Mouse (Mus musculus) forebrain, embryonic 12.5 days (tissue): ENCODE data around the gene Rhpn2. TPM values are rescaled to one million over a fixed set of nuclear protein-coding genes. Genes with fewer than 3 reads are reported as not detected.

ENCODE experiments used
- ATAC-seq: fragments of 200-750 bp; cut with Nextera tagmentation; 2 replicates; pipeline ENCODE4 v1.8.0; 2017; ENCODE audit warnings: moderate TSS enrichment; ENCODE audit not compliant: low FRiP score
- H3K27ac ChIP-seq: fragments of 300-500 bp; sonication (generic); 2 replicates; pipeline ENCODE4 v1.5.1; 2016; ENCODE audit warnings: mild to moderate bottlenecking
- H3K27me3 ChIP-seq: fragments of 300-500 bp; sonication (generic); 2 replicates; pipeline ENCODE4 v1.6.1; 2016; ENCODE audit warnings: mild to moderate bottlenecking
- H3K36me3 ChIP-seq: fragments of 300-500 bp; sonication (generic); replicated peaks from 2 replicates; pipeline ENCODE4 v1.6.1; 2016; ENCODE audit warnings: mild to moderate bottlenecking
- H3K4me1 ChIP-seq: fragments of 300-500 bp; sonication (generic); 2 replicates; pipeline ENCODE4 v1.6.1; 2016
- H3K4me2 ChIP-seq: fragments of 300-500 bp; sonication (generic); 2 replicates; pipeline ENCODE4 v1.6.1; 2016; ENCODE audit warnings: mild to moderate bottlenecking, moderate library complexity
- H3K4me3 ChIP-seq: fragments of 300-500 bp; sonication (generic); replicated peaks from 2 replicates; pipeline ENCODE4 v1.5.1; 2016; ENCODE audit warnings: mild to moderate bottlenecking
- H3K9ac ChIP-seq: fragments of 300-500 bp; sonication (generic); 2 replicates; pipeline ENCODE4 v1.6.1; 2016; ENCODE audit warnings: mild to moderate bottlenecking
- H3K9me3 ChIP-seq: fragments of 300-500 bp; sonication (generic); 2 replicates; pipeline ENCODE4 v1.6.1; 2016
- WGBS: fragments of 180-500 bp; shearing (Covaris S2); methylation state at CpG from one replicate; pipeline ENCODE4 v1.1.7; 2016; 5-methylcytosine and 5-hydroxymethylcytosine counted together
- polyA plus RNA-seq: library from polyadenylated mRNA; unstranded; fragments of >200 nt; fragmentation: Nextera tagmentation; extraction: Ambion mirVana; gene quantifications from 2 replicates; pipeline ENCODE4 v1.2.1, GENCODE M21; 2016

The Rhpn2 gene
- polyA plus RNA-seq, 1 experiment from 2014 or later: 1.9 TPM

GRCm38 (mm10) chr7:35379492-35380119, 45.6 kb downstream of the Rhpn2 start:
- 49% methylated on average over 16 of the region's 16 CpGs for WGBS
- no peaks in the 10 kb centered on the region for H3K9me3 ChIP-seq
- no peak overlapping the region for H3K4me3 ChIP-seq
- H3K36me3 ChIP-seq: no peaks in the 10 kb centered on the region
- H3K27me3 ChIP-seq: no peaks in the 10 kb centered on the region
- no peak overlapping the region for H3K4me2 ChIP-seq
- no peak for ATAC-seq
- H3K9ac ChIP-seq: no peak overlapping the region
- H3K27ac ChIP-seq: no peak overlapping the region
- 0 out of 2 replicates have a peak, but pooled peaks cover 4% of the 10 kb centered on the region for H3K4me1 ChIP-seq

DNA sequence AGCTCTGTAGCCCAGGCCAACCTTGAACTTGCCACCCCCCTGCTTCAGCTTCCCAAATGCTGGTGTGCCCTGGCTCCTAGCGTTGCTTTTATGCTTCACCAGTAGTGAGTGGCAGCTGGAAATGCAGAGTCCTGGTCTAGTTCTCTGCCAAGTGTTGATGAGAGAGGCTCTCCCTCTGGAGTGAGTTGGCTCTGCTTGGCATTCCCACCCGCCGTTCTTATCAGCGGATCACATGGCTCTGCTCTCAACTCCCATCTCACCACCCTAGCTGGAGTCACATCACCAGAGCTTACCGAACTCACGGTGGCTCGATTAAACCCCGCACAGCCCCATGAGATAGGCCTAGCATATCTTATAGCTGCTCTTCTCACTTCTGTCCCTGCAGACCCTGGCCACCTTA, 46.4 kb downstream of the Rhpn2 start:
- Histone ChIP-seq H3K27me3 (no peaks in the 10 kb centered on the region), H3K4me1 (0 out of 2 replicates have a peak, but pooled peaks cover 4% of the 10 kb centered on the region), H3K4me3 (no peak overlapping the region), H3K9ac (no peak overlapping the region), H3K27ac (no peak overlapping the region), H3K9me3 (no peaks in the 10 kb centered on the region), H3K36me3 (no peaks in the 10 kb centered on the region), H3K4me2 (no peak overlapping the region)
- WGBS: 92% methylated on average over 8 of the region's 8 CpGs
- no peak for ATAC-seq

DNA sequence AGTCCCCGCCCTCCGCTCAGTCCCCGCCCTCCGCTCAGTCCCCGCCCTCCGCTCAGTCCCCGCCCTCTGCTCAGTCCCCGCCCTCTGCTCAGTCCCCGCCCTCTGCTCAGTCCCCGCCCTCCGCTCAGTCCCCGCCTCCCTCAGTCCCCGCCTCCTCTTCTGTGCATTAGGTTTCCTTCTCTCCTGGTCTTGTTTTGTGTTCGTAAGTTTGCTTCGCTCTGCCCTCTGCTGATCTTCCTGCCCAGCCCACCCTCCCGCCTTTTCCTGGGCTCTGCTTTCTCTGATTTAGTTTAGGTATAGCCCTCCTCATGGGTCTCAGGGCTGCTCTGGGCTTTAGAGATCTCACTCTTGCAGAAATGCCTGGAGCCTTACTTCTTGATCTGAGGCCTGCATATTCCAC, 47.9 kb downstream of the Rhpn2 start:
- no peak overlapping the region for H3K9ac ChIP-seq
- no peak overlapping the region for H3K4me2 ChIP-seq
- no peak overlapping the region for H3K27ac ChIP-seq
- H3K4me3 ChIP-seq: no peak overlapping the region
- WGBS: 45% methylated on average over 15 of the region's 16 CpGs
- 0 out of 2 replicates have a peak, but pooled peaks cover 4% of the 10 kb centered on the region for H3K4me1 ChIP-seq
- H3K9me3 ChIP-seq: no peaks in the 10 kb centered on the region
- no peaks in the 10 kb centered on the region for H3K36me3 ChIP-seq
- ATAC-seq: no peak
- no peaks in the 10 kb centered on the region for H3K27me3 ChIP-seq

GRCm38 (mm10) chr7:35382706-35383353, 48.9 kb downstream of the Rhpn2 start:
- WGBS: 54% methylated on average over 2 of the region's 2 CpGs
- 0 out of 2 replicates have a peak, but pooled peaks cover 4% of the 10 kb centered on the region for H3K4me1 ChIP-seq
- no peak overlapping the region for H3K4me2 ChIP-seq
- H3K9me3 ChIP-seq: no peaks in the 10 kb centered on the region
- H3K27me3 ChIP-seq: no peaks in the 10 kb centered on the region
- H3K4me3 ChIP-seq: no peak overlapping the region
- no peaks in the 10 kb centered on the region for H3K36me3 ChIP-seq
- no peak for ATAC-seq
- H3K27ac ChIP-seq: no peak overlapping the region
- no peak overlapping the region for H3K9ac ChIP-seq

DNA sequence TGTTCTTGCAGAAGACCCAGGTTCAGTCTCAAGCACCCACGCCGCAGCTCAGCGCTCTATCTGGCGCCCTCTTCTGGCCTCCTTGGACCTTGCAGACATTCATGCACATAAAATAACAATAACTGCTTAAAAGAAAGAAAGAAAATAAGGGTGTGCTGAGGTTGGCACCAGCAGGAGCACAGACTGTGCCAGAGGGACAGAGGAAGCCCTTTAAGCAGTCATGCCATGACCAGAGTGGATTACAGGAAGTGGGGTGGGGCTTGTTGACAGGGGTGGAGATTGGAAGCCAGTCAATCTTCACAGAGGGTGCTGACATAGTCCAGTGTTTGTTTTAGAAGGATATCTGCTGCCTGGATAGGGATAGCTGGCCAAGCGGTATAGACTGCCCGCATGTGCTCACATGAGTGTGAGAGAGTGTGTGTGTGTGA, 52.6 kb downstream of the Rhpn2 start:
- H3K27me3 ChIP-seq: no peaks in the 10 kb centered on the region
- H3K4me3 ChIP-seq: no peak overlapping the region
- no peaks in the 10 kb centered on the region for H3K36me3 ChIP-seq
- H3K4me2 ChIP-seq: no peak overlapping the region
- WGBS: 68% methylated on average over 6 of the region's 6 CpGs
- H3K9me3 ChIP-seq: no peaks in the 10 kb centered on the region
- H3K4me1 ChIP-seq: no peaks in the 10 kb centered on the region
- no peak for ATAC-seq
- H3K9ac ChIP-seq: no peak overlapping the region
- H3K27ac ChIP-seq: no peak overlapping the region

GRCm38 (mm10) chr7:35388694-35389093, 54.7 kb downstream of the Rhpn2 start:
- Histone ChIP-seq H3K4me3 (no peak overlapping the region), H3K27me3 (no peaks in the 10 kb centered on the region), H3K9ac (no peak overlapping the region), H3K4me2 (no peak overlapping the region), H3K27ac (no peak overlapping the region), H3K9me3 (no peaks in the 10 kb centered on the region), H3K4me1 (no peaks in the 10 kb centered on the region), H3K36me3 (peaks cover 10% of the 10 kb centered on the region)
- ATAC-seq: no peak
- WGBS: 77% methylated on average over 6 of the region's 6 CpGs

GRCm38 (mm10) chr7:35392935-35393334, 59.0 kb downstream of the Rhpn2 start:
- Histone ChIP-seq H3K27me3 (no peaks in the 10 kb centered on the region), H3K4me3 (no peak overlapping the region), H3K9me3 (no peaks in the 10 kb centered on the region), H3K4me1 (peaks cover 16% of the 10 kb centered on the region), H3K27ac (no peak overlapping the region), H3K9ac (no peak overlapping the region), H3K4me2 (no peak overlapping the region), H3K36me3 (peaks cover 19% of the 10 kb centered on the region)
- no peak for ATAC-seq
- WGBS: 66% methylated on average over 5 of the region's 5 CpGs

- Histone ChIP-seq H3K27ac (no peak overlapping the region), H3K9me3 (no peaks in the 10 kb centered on the region), H3K27me3 (no peaks in the 10 kb centered on the region), H3K4me3 (peak overlapping the region; percentile 71), H3K4me1 (peaks cover 23% of the 10 kb centered on the region), H3K36me3 (peaks cover 40% of the 10 kb centered on the region), H3K9ac (peak overlapping the region; percentile 60), H3K4me2 (peak overlapping the region; percentile 81)
- WGBS: 17% methylated on average over 17 of the region's 17 CpGs
- ATAC-seq: peak; percentile 16; the same call in 1 of the 2 replicates
These were observed 61.9 kb downstream of the Rhpn2 start for GRCm38 (mm10) chr7:35395734-35396456.

DNA sequence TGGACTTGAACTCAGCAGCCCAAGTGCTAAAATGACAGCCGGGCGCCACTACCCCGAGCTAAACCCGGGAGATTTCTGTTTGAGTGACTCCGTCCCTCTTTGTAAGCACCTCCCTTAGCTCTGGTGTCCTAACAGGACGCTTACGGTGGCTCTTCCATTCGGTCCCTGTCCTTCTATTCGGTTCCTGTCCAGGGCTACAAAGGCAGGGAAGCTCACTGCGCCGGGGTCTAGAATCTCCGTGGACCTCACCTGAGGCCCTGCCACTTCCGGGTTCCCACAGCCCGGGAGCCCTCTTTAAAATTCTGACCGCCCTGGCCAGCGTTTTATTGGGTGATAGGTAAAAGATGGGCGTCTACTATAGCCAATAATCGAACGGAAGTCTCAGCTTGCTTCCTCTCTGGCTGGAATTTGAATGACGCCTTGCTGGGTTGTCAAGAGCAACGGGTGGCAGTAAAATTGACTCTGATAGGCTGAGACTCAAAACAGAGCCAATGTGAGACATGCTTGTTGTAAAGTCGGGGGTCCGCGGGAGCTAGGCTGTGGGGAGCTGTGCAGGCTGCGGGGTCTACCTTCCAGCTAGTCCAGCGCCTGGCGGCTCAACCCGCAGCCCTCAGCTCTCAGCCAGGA, 62.7 kb downstream of the Rhpn2 start, which contains the start of the genes Faap24 and Cep89:
TSS of gene Faap24 (minus strand) at position 295 of the 627 bp plus-strand sequence.
TSS of gene Cep89 (plus strand) at position 494 of the 627 bp plus-strand sequence.
- Histone ChIP-seq H3K27me3 (no peaks in the 10 kb centered on the region), H3K4me3 (peak within 1 kb of the TSS; percentile 71), H3K27ac (no peak within 1 kb of the TSS), H3K9me3 (no peaks in the 10 kb centered on the region), H3K4me2 (peak within 1 kb of the TSS; percentile 81), H3K36me3 (peaks cover 48% of the 10 kb centered on the region), H3K4me1 (peaks cover 23% of the 10 kb centered on the region), H3K9ac (peak within 1 kb of the TSS; percentile 60)
- peak; percentile 99 for ATAC-seq
- WGBS: under 1% methylated on average over 28 of the region's 28 CpGs

GRCm38 (mm10) chr7:35401169-35401568, 67.2 kb downstream of the Rhpn2 start:
- Histone ChIP-seq H3K27me3 (no peaks in the 10 kb centered on the region), H3K27ac (no peak overlapping the region), H3K4me2 (no peak overlapping the region), H3K4me3 (no peak overlapping the region), H3K36me3 (peaks cover 74% of the 10 kb centered on the region), H3K9me3 (no peaks in the 10 kb centered on the region), H3K4me1 (peaks cover 14% of the 10 kb centered on the region), H3K9ac (no peak overlapping the region)
- ATAC-seq: no peak
- 89% methylated on average over 4 of the region's 4 CpGs for WGBS

GRCm38 (mm10) chr7:35415226-35415625, 81.3 kb downstream of the Rhpn2 start:
- H3K36me3 ChIP-seq: peaks cover 76% of the 10 kb centered on the region
- H3K9ac ChIP-seq: no peak overlapping the region
- WGBS: 80% methylated on average over 5 of the region's 5 CpGs
- H3K27ac ChIP-seq: no peak overlapping the region
- H3K4me2 ChIP-seq: no peak overlapping the region
- H3K27me3 ChIP-seq: no peaks in the 10 kb centered on the region
- no peak for ATAC-seq
- no peaks in the 10 kb centered on the region for H3K9me3 ChIP-seq
- no peaks in the 10 kb centered on the region for H3K4me1 ChIP-seq
- H3K4me3 ChIP-seq: no peak overlapping the region
